Mouse (Mus musculus): ENCODE data around the gene Slc25a43.

DNA sequence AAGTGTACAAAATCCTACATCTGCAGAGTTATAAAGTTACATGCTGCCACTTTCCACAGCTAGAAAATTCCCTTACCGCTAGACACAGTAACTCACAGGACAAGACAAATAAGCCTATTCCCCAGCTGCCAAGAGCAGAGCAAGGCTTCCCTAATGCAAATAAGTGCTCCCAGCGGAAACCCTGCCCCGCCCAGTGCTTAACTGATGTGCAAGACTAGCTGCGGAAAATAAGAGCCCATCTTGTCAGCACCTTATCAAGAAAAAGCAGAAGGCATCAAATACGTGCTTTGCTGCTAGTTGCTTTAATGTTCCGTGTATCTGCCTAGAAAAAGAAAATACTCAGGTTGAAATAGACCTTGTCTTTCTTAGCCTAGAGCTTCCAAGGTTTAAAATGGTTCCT, 2.2 kb upstream of the Slc25a43 start:
- TF ChIP-seq GATA1 (IDR thresholded peaks at IDR 0.05; ENCODE audit: low read length) (no peak), TAL1 (IDR thresholded peaks at IDR 0.05; ENCODE audit: low read length) (no peak)

Measured in erythroblast, embryonic 14.5 days (primary cell).